Comparison of ENCODE assay signal across 17 mouse cellular contexts in the genomic region with DNA sequence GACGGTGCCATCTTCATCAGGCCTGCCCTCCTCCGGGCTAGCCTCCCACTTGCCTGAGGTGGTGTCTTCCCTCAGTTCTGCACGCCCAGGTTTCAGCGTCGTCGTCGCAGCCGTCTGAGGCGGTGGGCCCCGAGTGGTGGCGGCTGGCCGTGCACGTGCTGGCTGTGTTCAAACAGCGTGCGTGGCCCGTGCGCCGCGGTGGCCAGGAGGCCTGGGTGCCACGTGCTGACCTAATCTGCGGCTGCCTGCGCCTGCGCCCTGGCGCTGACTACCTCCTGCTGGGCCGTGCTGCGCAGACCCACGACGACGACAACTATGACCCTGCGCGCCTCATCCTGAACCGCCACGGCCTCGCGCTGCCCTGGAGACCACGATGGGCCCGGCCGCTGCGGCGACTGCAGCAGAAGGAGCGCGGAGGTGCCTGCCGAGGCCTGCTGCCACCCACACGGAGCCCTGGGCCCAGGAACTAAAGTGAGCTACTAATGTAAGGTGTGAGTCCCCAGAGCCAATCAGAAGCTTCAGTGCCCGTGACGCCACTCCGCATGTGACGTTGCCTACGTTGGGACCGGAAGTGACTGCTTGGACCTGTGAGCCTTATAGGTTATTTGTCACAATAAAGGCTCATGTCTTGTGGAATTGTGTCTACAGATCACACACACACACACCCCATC. TPM values are rescaled to one million over a fixed set of nuclear protein-coding genes. Genes with fewer than 3 reads are reported as not detected.
A peak's percentile ranks its signal among the peaks of the same experiment; 100 is the strongest.
DNase-seq lines count a peak whose midpoint lies in the region; ATAC-seq lines count a peak whose summit lies in the region.
"Had no signal": no experiment of that assay in that cellular context is flagged by ENCODE, and none has a peak within 500 bp of the region (broad histone marks: within the 10 kb centered on the region; RNA-seq: fewer than 3 reads in every experiment).

A gene (minus strand): TSS at position 482 of the 671 bp plus-strand sequence.

- H3K27me3 ChIP-seq in midbrain, embryonic 10.5 days (ENCODE audit: low read depth, poor library complexity, severe bottlenecking), result peaks cover 28% of the 10 kb centered on the region
- no peaks in the 10 kb centered on the region for H3K27me3 ChIP-seq in midbrain, embryonic 15.5 days (replicated peaks)
- H3K27me3 ChIP-seq in limb, embryonic 13.5 days, result peaks cover 14% of the 10 kb centered on the region
- peaks cover 14% of the 10 kb centered on the region for H3K27me3 ChIP-seq in liver, embryonic 12.5 days (replicated peaks)

- H3K9ac ChIP-seq in midbrain, embryonic 15.5 days, result no peak within 1 kb of the TSS
- no peak within 1 kb of the TSS for H3K9ac ChIP-seq in limb, embryonic 13.5 days
- no peak within 1 kb of the TSS for H3K9ac ChIP-seq in liver, embryonic 12.5 days
- H3K9ac ChIP-seq: midbrain, embryonic 13.5 days had no signal

- peak; percentile 9 for DNase-seq in gastrocnemius, postnatal 14 days
- DNase-seq in gastrocnemius, postnatal 36 days, result no peak
- DNase-seq in midbrain, embryonic 10.5 days (ENCODE audit: low spot score), result no peak
- peak; percentile 67 for DNase-seq in R1 (ENCODE audit: low read depth, low spot score)
- no peak for DNase-seq in right cerebral cortex, postnatal 36 days (ENCODE audit: low spot score in 2 of 2)
- DNase-seq: B cell, adult 2 months; cerebellum, adult 11 months; heart, adult 2 months; heart, postnatal 14 days; kidney, adult 18-20 months; lung, postnatal 10 days had no signal

- H3K4me3 ChIP-seq in midbrain, embryonic 10.5 days, result no peak within 1 kb of the TSS
- no peak within 1 kb of the TSS for H3K4me3 ChIP-seq in midbrain, embryonic 15.5 days
- no peak within 1 kb of the TSS for H3K4me3 ChIP-seq in limb, embryonic 13.5 days
- no peak within 1 kb of the TSS for H3K4me3 ChIP-seq in liver, embryonic 12.5 days
- H3K4me3 ChIP-seq: erythroblast, embryonic 14.5 days; heart, adult 2 months; midbrain, embryonic 13.5 days had no signal

- 91% methylated on average over 50 of the region's 50 CpGs for WGBS in midbrain, embryonic 10.5 days
- WGBS in midbrain, embryonic 15.5 days, result 91% methylated on average over 50 of the region's 50 CpGs
- WGBS in limb, embryonic 13.5 days, result 90% methylated on average over 50 of the region's 50 CpGs
- 85% methylated on average over 50 of the region's 50 CpGs for WGBS in liver, embryonic 12.5 days (ENCODE audit: insufficient replicate concordance)

- intact Hi-C loops in gastrocnemius, postnatal 14 days (cut with DNase I; ENCODE audit: low total_unique reads), result loop anchor here (5.0 kb wide), 1 partner anchor 37 kb away; no protein-coding TSS in a partner anchor
- intact Hi-C loops in gastrocnemius, postnatal 36 days (cut with DNase I), result loop anchor here (5.0 kb wide), 1 partner anchor 37 kb away; no protein-coding TSS in a partner anchor

- H3K36me3 ChIP-seq in midbrain, embryonic 10.5 days, result no peaks in the 10 kb centered on the region
- no peaks in the 10 kb centered on the region for H3K36me3 ChIP-seq in midbrain, embryonic 15.5 days (replicated peaks)
- no peaks in the 10 kb centered on the region for H3K36me3 ChIP-seq in limb, embryonic 13.5 days
- H3K36me3 ChIP-seq in liver, embryonic 12.5 days, result no peaks in the 10 kb centered on the region
- H3K36me3 ChIP-seq: midbrain, embryonic 13.5 days had no signal

- peaks cover 29% of the 10 kb centered on the region for H3K4me1 ChIP-seq in midbrain, embryonic 10.5 days
- H3K4me1 ChIP-seq in midbrain, embryonic 15.5 days, result peaks cover 8% of the 10 kb centered on the region; the same call in 1 of the 2 replicates
- peaks cover 9% of the 10 kb centered on the region; the same call in 1 of the 2 replicates for H3K4me1 ChIP-seq in limb, embryonic 13.5 days
- H3K4me1 ChIP-seq in liver, embryonic 12.5 days, result 0 out of 2 replicates have a peak, but pooled peaks cover 4% of the 10 kb centered on the region

- H3K27ac ChIP-seq in midbrain, embryonic 10.5 days (replicated peaks), result peak within 1 kb of the TSS; percentile 33; the same call in 1 of the 2 replicates
- H3K27ac ChIP-seq in midbrain, embryonic 15.5 days, result no peak within 1 kb of the TSS
- H3K27ac ChIP-seq in limb, embryonic 13.5 days, result peak within 1 kb of the TSS; percentile 44; the same call in 1 of the 2 replicates
- H3K27ac ChIP-seq in liver, embryonic 12.5 days, result no peak within 1 kb of the TSS
- H3K27ac ChIP-seq: heart, adult 2 months; midbrain, embryonic 13.5 days had no signal

- no peak within 1 kb of the TSS for H3K4me2 ChIP-seq in midbrain, embryonic 15.5 days
- no peak within 1 kb of the TSS for H3K4me2 ChIP-seq in limb, embryonic 13.5 days (replicated peaks)
- no peak within 1 kb of the TSS for H3K4me2 ChIP-seq in liver, embryonic 12.5 days
- H3K4me2 ChIP-seq: liver, embryonic 11.5 days; midbrain, embryonic 13.5 days had no signal

- no peak for ATAC-seq in midbrain, embryonic 15.5 days (replicated peaks)
- no peak for ATAC-seq in limb, embryonic 13.5 days (ENCODE audit: low FRiP score, low read depth)
- ATAC-seq in liver, embryonic 12.5 days, result no peak
- ATAC-seq: midbrain, embryonic 13.5 days had no signal

- no peaks in the 10 kb centered on the region for H3K9me3 ChIP-seq in midbrain, embryonic 10.5 days (replicated peaks)
- no peaks in the 10 kb centered on the region for H3K9me3 ChIP-seq in midbrain, embryonic 15.5 days
- H3K9me3 ChIP-seq in limb, embryonic 13.5 days, result no peaks in the 10 kb centered on the region
- no peaks in the 10 kb centered on the region for H3K9me3 ChIP-seq in liver, embryonic 12.5 days (replicated peaks)
- H3K9me3 ChIP-seq: midbrain, embryonic 13.5 days had no signal

RNA-seq across cellular contexts. Expression of the gene that starts here (rescaled TPM):
- total RNA-seq in gastrocnemius, postnatal 14 days (2021), result under 1 TPM; 0.18 to 0.31 TPM
- under 1 TPM; 0.12 to 0.26 TPM for total RNA-seq in gastrocnemius, postnatal 36 days (2021)
- polyA plus RNA-seq in midbrain, embryonic 10.5 days (2016; fragmentation: Nextera tagmentation; extraction: Ambion mirVana), result 0.32 and 0.34 TPM in 2 replicates
- polyA plus RNA-seq in midbrain, embryonic 15.5 days (2015; fragmentation: Nextera tagmentation; extraction: Ambion mirVana), result 0.34 and 0.36 TPM in 2 replicates
- 0.45 and 0.55 TPM in 2 replicates for polyA plus RNA-seq in limb, embryonic 13.5 days (2015; fragmentation: Nextera tagmentation; extraction: Ambion mirVana)
- 0.11 and 0.18 TPM in 2 replicates for polyA plus RNA-seq in liver, embryonic 12.5 days (2016; fragmentation: Nextera tagmentation; extraction: Ambion mirVana)
- polyA plus RNA-seq: erythroblast, embryonic 14.5 days had no signal

Comparison
In these comparisons a context has a peak if more than half of its experiments do, and no peak if none do; other contexts are left out.
1. H3K27ac ChIP-seq: peak in midbrain, embryonic 10.5 days (single experiment) and limb, embryonic 13.5 days (single experiment); none in midbrain, embryonic 15.5 days (single experiment) and liver, embryonic 12.5 days (single experiment).
2. Peak in DNase-seq in gastrocnemius, postnatal 14 days; RNA of the gene not detected or under 1 TPM.